Mouse (Mus musculus) hindbrain, embryonic 12.5 days (tissue): ENCODE measurements at regions not wholly inside any gene's neighbourhood (a gene's known extent, or its start where the extent isn't known, plus 50 kb on each side); places are given as distances from the start of the nearest gene placed in this dataset.

Source experiments
- ATAC-seq: fragments of 200-750 bp; cut with Nextera tagmentation; 2 replicates; pipeline ENCODE4 v1.8.0; 2017; ENCODE audit warnings: moderate TSS enrichment; ENCODE audit not compliant: low FRiP score
- H3K27ac ChIP-seq: fragments of 300-500 bp; sonication (generic); 2 replicates; pipeline ENCODE4 v1.5.1; 2016; ENCODE audit warnings: mild to moderate bottlenecking
- H3K27me3 ChIP-seq: fragments of 300-500 bp; sonication (generic); 2 replicates; pipeline ENCODE4 v1.6.1; 2016; ENCODE audit warnings: mild to moderate bottlenecking
- H3K36me3 ChIP-seq: fragments of 300-500 bp; sonication (generic); 2 replicates; pipeline ENCODE4 v1.6.1; 2016; ENCODE audit warnings: mild to moderate bottlenecking
- H3K4me1 ChIP-seq: fragments of 300-500 bp; sonication (generic); 2 replicates; pipeline ENCODE4 v1.6.1; 2016
- H3K4me2 ChIP-seq: fragments of 300-500 bp; sonication (generic); replicated peaks from 2 replicates; pipeline ENCODE4 v1.6.1; 2016; ENCODE audit warnings: mild to moderate bottlenecking
- H3K4me3 ChIP-seq: fragments of 300-500 bp; sonication (generic); 2 replicates; pipeline ENCODE4 v1.5.1; 2016; ENCODE audit warnings: mild to moderate bottlenecking
- H3K9ac ChIP-seq: fragments of 300-500 bp; sonication (generic); 2 replicates; pipeline ENCODE4 v1.6.1; 2016; ENCODE audit warnings: mild to moderate bottlenecking, moderate library complexity
- H3K9me3 ChIP-seq: fragments of 300-500 bp; sonication (generic); replicated peaks from 2 replicates; pipeline ENCODE4 v1.6.1; 2016; ENCODE audit warnings: mild to moderate bottlenecking

DNA sequence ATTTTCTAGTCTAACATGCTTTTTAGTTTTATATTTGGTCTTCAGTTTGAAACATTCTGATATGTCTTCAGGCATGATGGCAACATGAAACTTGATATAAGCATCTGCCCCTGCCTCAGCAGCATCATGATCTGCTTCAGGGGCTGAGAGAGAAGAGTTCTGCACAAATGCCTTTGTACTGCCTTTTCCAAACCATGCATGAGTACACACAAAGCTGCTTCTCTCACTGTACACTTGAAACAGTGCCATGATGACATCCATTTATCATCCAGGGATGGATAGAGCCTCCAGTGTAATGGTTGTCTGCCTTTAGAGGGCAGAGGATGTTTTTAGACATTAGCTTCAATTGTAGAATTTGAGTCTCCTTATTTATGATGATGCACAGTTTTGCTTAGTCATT lies 1323.6 kb upstream of the Lrrn3 start:
- H3K4me3 ChIP-seq: no peak overlapping the region
- no peaks in the 10 kb centered on the region for H3K9me3 ChIP-seq
- no peaks in the 10 kb centered on the region for H3K27me3 ChIP-seq
- peak; percentile 40; the same call in 1 of the 2 replicates for ATAC-seq
- H3K4me2 ChIP-seq: no peak overlapping the region
- H3K36me3 ChIP-seq: no peaks in the 10 kb centered on the region
- H3K27ac ChIP-seq: no peak overlapping the region
- H3K9ac ChIP-seq: no peak overlapping the region
- H3K4me1 ChIP-seq: no peaks in the 10 kb centered on the region
